Comparison of ENCODE assay signal across 8 mouse cellular contexts in genomic region chr11:77800869-77801701, GRCm38 (mm10). TPM values are rescaled to one million over a fixed set of nuclear protein-coding genes. Genes with fewer than 3 reads are reported as not detected.
DNase-seq lines count a peak whose midpoint lies in the region; ATAC-seq and TF ChIP-seq lines count a peak whose summit lies in the region.

No protein-coding gene starts in this region.

- peak; percentile 61 to 71 for DNase-seq in left cerebral cortex, adult 18-20 months (ENCODE audit: low spot score in 2 of 2)
- DNase-seq in left cerebral cortex, postnatal 4 days = no peak
- peak; percentile 64 for DNase-seq in embryonic facial prominence, embryonic 10.5 days (ENCODE audit: low spot score)
- peak; percentile 95 for DNase-seq in heart, embryonic 10.5 days (ENCODE audit: low spot score)
- DNase-seq in kidney, adult 2 months = peak; percentile 88
- peak; percentile 71 for DNase-seq in lung, embryonic 14.5 days
- no peak for DNase-seq in right cerebral cortex, postnatal 25 days

- peak overlapping the region; percentile 32; the same call in 1 of the 2 replicates for H3K4me3 ChIP-seq in embryonic facial prominence, embryonic 10.5 days
- H3K4me3 ChIP-seq in heart, embryonic 10.5 days = peak overlapping the region; percentile 67
- H3K4me3 ChIP-seq in kidney, adult 2 months (ENCODE audit: insufficient read depth, low read depth, low read length) = peak overlapping the region; percentile 16; the same call in 1 of the 2 replicates
- no peak overlapping the region; the same call in 1 of the 2 replicates for H3K4me3 ChIP-seq in lung, embryonic 14.5 days (ENCODE audit: low read depth, low read length)
- H3K4me3 ChIP-seq in olfactory bulb, adult 2 months (ENCODE audit: insufficient read depth, low read depth, low read length) = peak overlapping the region; percentile 25

- peak; percentile 93 for ATAC-seq in lung, embryonic 14.5 days (ENCODE audit: insufficient read depth)

- H3K4me1 ChIP-seq in embryonic facial prominence, embryonic 10.5 days = peaks cover 32% of the 10 kb centered on the region
- H3K4me1 ChIP-seq in heart, embryonic 10.5 days = peaks cover 65% of the 10 kb centered on the region
- peaks cover 14% of the 10 kb centered on the region for H3K4me1 ChIP-seq in kidney, adult 2 months (ENCODE audit: control insufficient read depth, insufficient read depth, low read length)
- 0 out of 2 replicates have a peak, but pooled peaks cover 2% of the 10 kb centered on the region for H3K4me1 ChIP-seq in lung, embryonic 14.5 days (ENCODE audit: insufficient read depth)
- peaks cover 37% of the 10 kb centered on the region for H3K4me1 ChIP-seq in olfactory bulb, adult 2 months (ENCODE audit: control insufficient read depth, insufficient read depth, low read length)

- TF ChIP-seq CTCF in kidney, adult 2 months (conservative IDR thresholded peaks at IDR 0.05; ENCODE audit: insufficient read depth, insufficient read length, low read depth, low read length) = no peak
- TF ChIP-seq CTCF in lung, embryonic 14.5 days (IDR thresholded peaks at IDR 0.05; ENCODE audit: low read depth) = no peak
- no peak for TF ChIP-seq CTCF in olfactory bulb, adult 2 months (IDR thresholded peaks at IDR 0.05; ENCODE audit: insufficient read depth, low read depth, low read length)

- no peaks in the 10 kb centered on the region for H3K9me3 ChIP-seq in embryonic facial prominence, embryonic 10.5 days
- no peaks in the 10 kb centered on the region for H3K9me3 ChIP-seq in heart, embryonic 10.5 days
- H3K9me3 ChIP-seq in lung, embryonic 14.5 days (ENCODE audit: low read depth, low read length) = no peaks in the 10 kb centered on the region

- peak overlapping the region; percentile 49 for H3K27ac ChIP-seq in embryonic facial prominence, embryonic 10.5 days (replicated peaks)
- peak overlapping the region; percentile 91 for H3K27ac ChIP-seq in heart, embryonic 10.5 days
- peak overlapping the region; percentile 59 for H3K27ac ChIP-seq in kidney, adult 2 months (ENCODE audit: insufficient read depth, low read depth, low read length)
- H3K27ac ChIP-seq in lung, embryonic 14.5 days (ENCODE audit: low read depth) = peak overlapping the region; percentile 78; the same call in 1 of the 2 replicates
- H3K27ac ChIP-seq in olfactory bulb, adult 2 months (ENCODE audit: insufficient read depth, low read depth, low read length) = peak overlapping the region; percentile 59

- H3K27me3 ChIP-seq in embryonic facial prominence, embryonic 10.5 days (replicated peaks; ENCODE audit: low read depth, poor library complexity, severe bottlenecking) = no peaks in the 10 kb centered on the region
- H3K27me3 ChIP-seq in heart, embryonic 10.5 days (ENCODE audit: insufficient read depth, poor library complexity, severe bottlenecking) = no peaks in the 10 kb centered on the region
- no peaks in the 10 kb centered on the region for H3K27me3 ChIP-seq in kidney, adult 2 months (replicated peaks; ENCODE audit: control insufficient read depth, insufficient read depth, low read length)
- H3K27me3 ChIP-seq in lung, embryonic 14.5 days (ENCODE audit: insufficient read depth, low read length) = no peaks in the 10 kb centered on the region

- WGBS in embryonic facial prominence, embryonic 10.5 days = 23% methylated on average over 15 of the region's 15 CpGs
- WGBS in heart, embryonic 10.5 days = 8% methylated on average over 15 of the region's 15 CpGs
- 22% methylated on average over 15 of the region's 15 CpGs for WGBS in kidney, adult 2 months
- WGBS in lung, embryonic 14.5 days = 11% methylated on average over 15 of the region's 15 CpGs
- WGBS in olfactory bulb, adult 2 months = 23% methylated on average over 15 of the region's 15 CpGs

- no peaks in the 10 kb centered on the region for H3K36me3 ChIP-seq in embryonic facial prominence, embryonic 10.5 days (replicated peaks)
- peaks cover 7% of the 10 kb centered on the region; the same call in 1 of the 2 replicates for H3K36me3 ChIP-seq in heart, embryonic 10.5 days
- H3K36me3 ChIP-seq in kidney, adult 2 months (ENCODE audit: control insufficient read depth, insufficient read depth, low read length) = no peaks in the 10 kb centered on the region
- H3K36me3 ChIP-seq in lung, embryonic 14.5 days (ENCODE audit: insufficient read depth) = no peaks in the 10 kb centered on the region

- H3K9ac ChIP-seq in lung, embryonic 14.5 days = peak overlapping the region; percentile 7; the same call in 1 of the 2 replicates

- intact Hi-C loops in left cerebral cortex, postnatal 4 days (cut with DNase I) = no loop called here

- H3K4me2 ChIP-seq in lung, embryonic 14.5 days = peak overlapping the region; percentile 46

- TF ChIP-seq POLR2A in kidney, adult 2 months (IDR thresholded peaks at IDR 0.05; ENCODE audit: low read depth, low read length) = no peak
- TF ChIP-seq POLR2A in olfactory bulb, adult 2 months (IDR thresholded peaks at IDR 0.05; ENCODE audit: insufficient read depth, low read depth, low read length) = no peak

RNA-seq across cellular contexts. Expression of gene Gm10277, which starts 13.5 kb away (rescaled TPM):
- total RNA-seq in left cerebral cortex, adult 18-20 months (2021) = not detected
- total RNA-seq in left cerebral cortex, postnatal 4 days (2021) = not detected
- 1.3 and 1.6 TPM in 2 replicates for polyA plus RNA-seq in embryonic facial prominence, embryonic 10.5 days (2016; fragmentation: Nextera tagmentation; extraction: Ambion mirVana)
- polyA plus RNA-seq in heart, embryonic 10.5 days (2016; fragmentation: Nextera tagmentation; extraction: Ambion mirVana) = 1.1 and 1.6 TPM in 2 replicates
- polyA plus RNA-seq in kidney, adult 2 months (2012; rRNA removed) = 0.04 TPM in 1 of 2 replicates, not detected in the other
- polyA plus RNA-seq in lung, embryonic 14.5 days (2014; fragmentation: Nextera tagmentation; extraction: Ambion mirVana) = 1.1 and 1.5 TPM in 2 replicates
- not detected in 2 replicates for polyA plus RNA-seq in olfactory bulb, adult 2 months (2012; ENCODE audit: insufficient read depth, insufficient read length, low replicate concordance, missing spikeins)

RNA-seq across cellular contexts. Expression of gene Myo18a, which starts 38.0 kb away (rescaled TPM):
- total RNA-seq in left cerebral cortex, adult 18-20 months (2021) = 100 to 1,000 TPM; 132 to 140 TPM
- total RNA-seq in left cerebral cortex, postnatal 4 days (2021) = 100 to 1,000 TPM; 146 to 151 TPM
- 25.7 and 27.2 TPM in 2 replicates for polyA plus RNA-seq in embryonic facial prominence, embryonic 10.5 days (2016; fragmentation: Nextera tagmentation; extraction: Ambion mirVana)
- polyA plus RNA-seq in heart, embryonic 10.5 days (2016; fragmentation: Nextera tagmentation; extraction: Ambion mirVana) = 95.5 and 153 TPM in 2 replicates
- polyA plus RNA-seq in kidney, adult 2 months (2012; rRNA removed) = 92.0 and 93.1 TPM in 2 replicates
- polyA plus RNA-seq in lung, embryonic 14.5 days (2014; fragmentation: Nextera tagmentation; extraction: Ambion mirVana) = 32.2 and 35.0 TPM in 2 replicates
- polyA plus RNA-seq in olfactory bulb, adult 2 months (2012; ENCODE audit: insufficient read depth, insufficient read length, low replicate concordance, missing spikeins) = 284 TPM in 1 of 2 replicates, not detected in the other

Comparison
In these comparisons a context has a peak if more than half of its experiments do, and no peak if none do; other contexts are left out.
1. DNase-seq: peak in left cerebral cortex, adult 18-20 months (2 of 2), embryonic facial prominence, embryonic 10.5 days (single experiment), heart, embryonic 10.5 days (single experiment), kidney, adult 2 months (single experiment) and lung, embryonic 14.5 days (single experiment); none in left cerebral cortex, postnatal 4 days (single experiment) and right cerebral cortex, postnatal 25 days (single experiment).
2. Peak in every context shown above with its lines, with median percentiles within 50 percentile points of each other: H3K27ac ChIP-seq.